ENCODE assay signal across 28 mouse cellular contexts in genomic region chr11:101974181-101974580, GRCm38 (mm10). TPM values are rescaled to one million over a fixed set of nuclear protein-coding genes. Genes with fewer than 3 reads are reported as not detected.
"Had no signal": no experiment of that assay in that cellular context is flagged by ENCODE, and none has a peak within 500 bp of the region (broad histone marks: within the 10 kb centered on the region; RNA-seq: fewer than 3 reads in every experiment).

No protein-coding gene starts in this region.

- H3K27ac ChIP-seq: kidney, postnatal 0 days; layer of hippocampus, adult 2 months; liver, embryonic 13.5 days; midbrain, embryonic 10.5 days; midbrain, embryonic 13.5 days; neural tube, embryonic 13.5 days had no signal

- H3K4me3 ChIP-seq: layer of hippocampus, adult 2 months; liver, embryonic 13.5 days; megakaryocyte, embryonic 14.5 days; midbrain, embryonic 10.5 days; midbrain, embryonic 13.5 days; myocyte; neural tube, embryonic 13.5 days had no signal

- DNase-seq: layer of hippocampus, adult 9-11 months; liver, embryonic 13.5 days; right cerebral cortex, postnatal 25 days; thymus, adult 2 months had no signal

- H3K4me1 ChIP-seq: liver, embryonic 13.5 days; midbrain, embryonic 13.5 days; neural tube, embryonic 13.5 days had no signal

- H3K27me3 ChIP-seq: liver, embryonic 13.5 days; megakaryocyte, embryonic 14.5 days; midbrain, embryonic 13.5 days had no signal

- H3K36me3 ChIP-seq: midbrain, embryonic 10.5 days; midbrain, embryonic 13.5 days had no signal

- H3K9me3 ChIP-seq: liver, embryonic 13.5 days; megakaryocyte, embryonic 14.5 days; midbrain, embryonic 10.5 days; midbrain, embryonic 13.5 days; neural tube, embryonic 13.5 days had no signal

RNA-seq across cellular contexts. Expression of gene Sost, which starts 7.4 kb away (rescaled TPM):
- total RNA-seq: layer of hippocampus, adult 2 months; layer of hippocampus, postnatal 25 days; left cerebral cortex, adult 18-20 months; left cerebral cortex, postnatal 25 days; liver, adult 2 months; monocyte, adult 5-6 weeks; neutrophil, adult 5-6 weeks had no signal
- polyA plus RNA-seq: large intestine, adult 2 months; liver, embryonic 16.5 days; lung, embryonic 14.5 days; midbrain, embryonic 16.5 days; small intestine, adult 2 months; stomach, embryonic 16.5 days had no signal

RNA-seq across cellular contexts. Expression of gene Cfap97d1, which starts 9.9 kb away (rescaled TPM):
- total RNA-seq: layer of hippocampus, adult 2 months; layer of hippocampus, postnatal 25 days; left cerebral cortex, adult 18-20 months; left cerebral cortex, postnatal 25 days; liver, adult 2 months; neutrophil, adult 5-6 weeks had no signal
- polyA plus RNA-seq: kidney, adult 2 months; kidney, embryonic 14.5 days; kidney, postnatal 0 days; large intestine, adult 2 months; limb, embryonic 11.5 days; limb, embryonic 14.5 days; liver, adult 2 months; liver, embryonic 13.5 days; liver, embryonic 16.5 days; lung, embryonic 14.5 days; midbrain, embryonic 10.5 days; midbrain, embryonic 13.5 days; midbrain, embryonic 16.5 days; myocyte; neural tube, embryonic 13.5 days; small intestine, adult 2 months; spleen, adult 2 months; stomach, embryonic 16.5 days; thymus, adult 2 months had no signal

RNA-seq across cellular contexts. Expression of gene Mpp3, which starts 54.1 kb away (rescaled TPM):
- total RNA-seq: monocyte, adult 5-6 weeks; neutrophil, adult 5-6 weeks had no signal
